Mouse (Mus musculus) duodenum, adult 2 months (tissue): ENCODE data around the gene Ubqln4. TPM values are rescaled to one million over a fixed set of nuclear protein-coding genes. Genes with fewer than 3 reads are reported as not detected.

Experiments used
- polyA plus RNA-seq: library from polyadenylated mRNA; depleted of rRNA; stranded (reverse); fragments of >200 nt; gene quantifications from 2 replicates; pipeline ENCODE4 v1.2.3, GENCODE M21; 2012; ENCODE audit warnings: low replicate concordance; rRNA removed

Gene Ubqln4
- polyA plus RNA-seq = 35.6 and 53.0 TPM in 2 replicates

DNA sequence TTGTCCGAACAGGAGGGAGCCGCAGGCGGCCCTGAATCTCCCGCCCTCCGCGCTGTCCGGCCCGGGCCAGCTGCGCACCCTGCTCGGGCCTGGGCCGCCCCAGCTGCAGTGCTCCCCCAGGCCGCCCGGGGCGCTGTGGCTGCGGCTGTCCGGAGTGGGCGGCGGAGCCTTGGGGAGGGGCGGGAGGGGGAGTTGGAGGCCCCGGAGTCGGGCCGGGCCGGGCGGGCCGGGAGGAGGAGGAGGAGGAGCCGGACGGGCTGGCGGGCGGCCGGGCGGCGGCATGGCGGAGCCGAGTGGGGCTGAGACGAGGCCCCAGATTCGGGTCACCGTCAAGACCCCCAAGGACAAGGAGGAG lies at the start of gene Ubqln4:
TSS of gene Ubqln4 (plus strand) at position 234 of the 355 bp plus-strand sequence.

DNA sequence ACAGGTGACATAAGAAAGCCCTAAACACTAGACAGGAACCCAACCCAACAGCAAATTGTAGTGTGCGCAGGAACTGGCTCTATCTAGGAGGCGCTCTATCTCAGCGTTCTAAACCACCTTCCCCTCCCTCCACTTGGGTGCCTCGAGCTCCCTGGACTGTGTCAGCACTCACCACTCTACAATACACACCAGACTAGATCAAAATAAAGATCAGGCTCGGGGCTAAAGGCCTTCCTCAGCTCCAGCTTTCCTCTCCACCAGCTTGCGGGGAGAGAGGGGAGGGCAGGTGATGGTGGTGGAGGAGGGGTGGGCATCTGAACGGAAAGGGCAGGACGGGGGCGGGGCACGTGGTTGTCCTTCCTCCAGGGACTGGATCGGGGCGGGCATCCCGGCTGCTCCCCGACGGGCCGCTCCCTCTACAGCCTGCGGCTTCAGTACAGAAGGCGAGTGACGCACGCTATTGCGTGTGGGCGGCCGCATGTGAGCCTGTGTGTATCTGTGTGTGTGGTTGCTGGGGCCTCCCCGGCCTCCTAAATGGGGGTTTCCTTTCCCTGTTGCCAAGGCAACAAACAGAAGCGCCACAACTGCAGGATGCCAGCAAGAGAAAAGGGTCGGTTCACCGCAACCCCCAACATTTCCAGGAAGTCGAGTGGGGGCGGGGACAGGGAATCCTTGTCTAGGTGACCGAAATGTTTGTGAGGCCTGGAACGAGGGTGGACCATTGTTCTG lies 43.7 kb upstream of the Ubqln4 start, which contains the start of gene Lmna:
TSS of gene Lmna (minus strand) at position 265 of the 729 bp plus-strand sequence.

DNA sequence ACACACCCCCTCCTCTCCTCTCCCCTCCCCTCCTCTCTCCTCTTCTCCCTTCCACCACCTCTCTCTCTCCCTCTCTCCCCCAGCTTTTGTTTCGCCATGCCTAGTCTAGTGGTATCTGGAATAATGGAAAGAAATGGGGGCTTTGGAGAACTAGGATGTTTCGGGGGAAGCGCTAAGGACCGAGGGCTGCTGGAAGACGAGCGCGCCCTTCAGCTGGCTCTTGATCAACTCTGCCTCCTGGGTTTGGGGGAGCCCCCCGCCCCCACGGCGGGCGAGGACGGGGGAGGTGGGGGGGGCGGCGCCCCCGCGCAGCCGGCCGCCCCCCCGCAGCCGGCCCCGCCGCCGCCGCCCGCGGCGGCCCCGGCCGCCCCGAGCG lies 21.3 kb upstream of the Ubqln4 start, which contains the start of gene Mex3a:
TSS of gene Mex3a (plus strand) at position 97 of the 376 bp plus-strand sequence.

DNA sequence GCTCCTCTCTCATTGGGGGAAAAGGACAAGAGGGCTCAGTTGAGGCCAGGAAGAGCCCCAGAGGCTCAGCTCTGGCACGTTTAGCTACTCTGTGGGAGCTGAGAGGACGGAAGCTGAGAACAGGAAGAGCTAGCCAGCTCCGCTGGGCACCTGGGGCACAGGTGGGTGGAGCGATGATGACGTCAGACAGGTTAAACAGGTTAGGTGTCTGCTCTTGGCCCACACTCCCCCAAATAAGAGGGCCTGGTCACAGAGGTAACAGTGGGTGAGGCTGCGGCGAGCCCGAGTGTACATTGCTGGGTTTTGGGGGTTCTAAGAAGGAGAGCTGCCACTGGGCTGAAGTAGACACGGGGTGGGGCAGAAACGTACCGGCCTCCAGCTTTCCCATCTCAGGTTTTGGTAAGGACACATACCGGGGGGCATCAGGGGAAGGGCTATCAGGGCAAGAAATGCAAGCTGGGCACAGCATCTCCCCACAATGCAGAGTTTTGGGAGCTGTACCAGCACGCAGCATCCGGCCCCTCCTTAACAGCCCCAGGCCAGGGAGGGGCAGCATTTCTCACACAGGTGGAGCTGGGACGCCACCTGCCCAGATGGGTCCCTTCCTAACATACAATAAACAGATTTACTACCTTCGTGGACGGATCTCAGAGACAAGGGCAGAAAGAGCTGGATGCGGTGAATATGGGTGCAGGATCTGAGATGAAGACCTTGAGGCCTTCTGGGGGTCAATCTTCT lies 5.2 kb upstream of the Ubqln4 start, which contains the start of gene Rab25:
TSS of gene Rab25 (minus strand) at position 121 of the 738 bp plus-strand sequence.

DNA sequence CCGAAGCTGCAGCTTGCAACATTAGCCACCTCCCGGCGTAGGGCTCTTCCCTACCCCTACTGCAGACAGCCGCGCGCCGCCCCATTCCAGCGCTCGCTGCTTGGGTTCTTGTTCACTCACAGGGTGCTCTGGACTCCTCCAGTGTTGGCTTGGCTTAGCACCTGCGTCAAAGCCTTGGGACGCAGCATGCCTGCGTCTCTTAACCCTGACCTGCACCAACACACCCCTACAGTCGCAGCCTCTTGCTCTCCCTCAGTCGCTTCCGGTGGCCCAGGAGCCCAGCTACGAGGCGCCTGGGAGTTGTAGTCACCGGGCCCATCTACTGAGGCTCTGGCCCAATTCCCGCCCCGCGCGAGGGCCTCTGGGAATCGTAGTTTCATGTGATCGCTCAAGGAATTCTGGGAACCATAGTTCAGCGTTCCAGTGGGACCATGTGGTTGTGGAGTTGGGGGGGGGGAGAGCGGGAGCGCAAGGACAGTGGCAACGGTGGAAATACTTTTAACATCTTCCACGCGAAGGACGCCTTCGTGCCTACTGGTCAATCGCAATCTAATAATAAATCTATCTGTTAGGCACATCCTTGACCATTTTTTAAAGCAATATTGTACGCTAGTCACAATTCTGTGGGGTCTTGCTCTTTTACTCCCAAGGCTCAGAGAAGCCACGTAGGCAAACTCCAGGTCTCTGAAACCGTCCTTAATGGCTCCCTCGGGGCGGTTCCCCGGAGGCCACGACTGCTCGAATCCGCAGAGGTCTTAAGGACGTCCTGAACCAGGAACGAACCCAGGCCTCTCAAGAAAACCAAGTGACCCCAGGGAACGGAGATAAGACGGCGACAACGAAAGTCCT lies 658 bp upstream of the Ubqln4 start, which contains the start of gene Lamtor2:
TSS of gene Lamtor2 (minus strand) at position 399 of the 849 bp plus-strand sequence.

DNA sequence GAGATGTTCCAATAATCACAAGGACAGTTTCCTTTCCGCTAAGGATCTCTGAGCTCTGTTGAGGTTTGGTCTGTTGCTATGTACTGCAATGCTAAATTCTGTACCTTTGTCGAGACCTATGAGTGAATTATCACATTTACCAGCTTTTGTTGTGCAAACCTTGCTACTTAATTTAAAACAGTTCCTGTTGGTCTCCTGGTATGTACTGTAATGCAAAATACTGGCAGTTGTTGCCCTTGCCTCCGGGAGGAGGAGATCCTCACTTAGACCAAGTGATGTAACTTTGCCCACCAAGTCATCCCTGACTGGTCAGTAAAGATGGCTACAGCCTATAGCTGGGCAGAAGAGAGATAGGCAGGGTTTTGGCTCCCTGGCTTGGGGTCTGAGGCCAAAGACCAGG lies 22.0 kb downstream of the Ubqln4 start, which contains the start of gene Ssr2:
TSS of gene Ssr2 (plus strand) at position 337 of the 400 bp plus-strand sequence.

DNA sequence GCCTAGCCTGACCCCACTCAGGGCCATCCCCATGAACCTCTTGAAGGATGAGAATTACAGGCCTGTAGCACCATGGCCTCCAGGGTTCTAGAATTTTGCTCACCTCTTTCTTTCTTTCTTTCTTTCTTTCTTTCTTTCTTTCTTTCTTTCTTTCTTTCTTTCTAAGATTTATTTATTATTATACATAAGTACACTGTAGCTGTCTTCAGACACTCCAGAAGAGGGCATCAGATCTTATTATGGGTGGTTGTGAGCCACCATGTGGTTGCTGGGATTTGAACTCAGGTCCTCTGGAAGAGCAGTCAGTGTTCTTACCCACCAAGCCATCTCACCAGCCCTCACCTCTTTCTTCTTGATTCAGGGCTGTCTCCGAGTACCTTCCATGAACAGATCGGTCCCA lies 52.1 kb downstream of the Ubqln4 start, which contains the start of gene Arhgef2:
TSS of gene Arhgef2 (plus strand) at position 301 of the 400 bp plus-strand sequence.

Other genes with a start within 250 kb of the Ubqln4 start
- gene Glmp, start 228.7 kb upstream of the Ubqln4 start, polyA plus RNA-seq = 130 and 216 TPM in 2 replicates
- 42.5 and 51.7 TPM in 2 replicates for gene Tmem79, start 217.6 kb upstream of the Ubqln4 start, polyA plus RNA-seq
- 49.4 and 79.7 TPM in 2 replicates for gene Smg5, start 217.5 kb upstream of the Ubqln4 start, polyA plus RNA-seq
- gene Paqr6, start 189.2 kb upstream of the Ubqln4 start, polyA plus RNA-seq = 3.5 and 4.6 TPM in 2 replicates
- 3.7 and 5.3 TPM in 2 replicates for gene Bglap3, start 181.0 kb upstream of the Ubqln4 start, polyA plus RNA-seq
- gene Bglap2, start 175.1 kb upstream of the Ubqln4 start, polyA plus RNA-seq = 0.92 TPM in 1 of 2 replicates, not detected in the other
- 2.2 and 3.3 TPM in 2 replicates for gene Bglap, start 169.3 kb upstream of the Ubqln4 start, polyA plus RNA-seq
- gene Pmf1, start 143.4 kb upstream of the Ubqln4 start, polyA plus RNA-seq = 95.3 and 128 TPM in 2 replicates
- gene Slc25a44, start 128.6 kb upstream of the Ubqln4 start, polyA plus RNA-seq = 19.7 and 31.1 TPM in 2 replicates
- 187 and 317 TPM in 2 replicates for gene Sema4a, start 92.6 kb upstream of the Ubqln4 start, polyA plus RNA-seq
- 124 and 179 TPM in 2 replicates for gene Lmna, start 43.8 kb upstream of the Ubqln4 start, polyA plus RNA-seq
- gene Mex3a, start 21.4 kb upstream of the Ubqln4 start, polyA plus RNA-seq = 0.24 and 0.51 TPM in 2 replicates
- gene Rab25, start 5.5 kb upstream of the Ubqln4 start, polyA plus RNA-seq = 189 and 203 TPM in 2 replicates
- gene Lamtor2, start 684 bp upstream of the Ubqln4 start, polyA plus RNA-seq = 163 and 174 TPM in 2 replicates
- gene Ssr2, start 22.1 kb downstream of the Ubqln4 start, polyA plus RNA-seq = 198 and 233 TPM in 2 replicates
- gene Arhgef2, start 52.2 kb downstream of the Ubqln4 start, polyA plus RNA-seq = 67.3 and 80.5 TPM in 2 replicates
- not detected in 2 replicates for gene Rxfp4, start 99.4 kb downstream of the Ubqln4 start, polyA plus RNA-seq
- gene Khdc4, start 132.0 kb downstream of the Ubqln4 start, polyA plus RNA-seq = 20.1 and 49.6 TPM in 2 replicates
- gene Rit1, start 163.1 kb downstream of the Ubqln4 start, polyA plus RNA-seq = 16.2 and 21.1 TPM in 2 replicates
- gene Syt11, start 221.4 kb downstream of the Ubqln4 start, polyA plus RNA-seq = 1.2 and 1.3 TPM in 2 replicates